Mouse (Mus musculus) adrenal gland, postnatal 36 days (tissue): ENCODE data around the gene Wdr45b. TPM values are rescaled to one million over a fixed set of nuclear protein-coding genes. Genes with fewer than 3 reads are reported as not detected.
A peak's percentile ranks its signal among the peaks of the same experiment; 100 is the strongest.
"Not testable (repeated sequence)": the region's sequence is repeated elsewhere in the genome, so short reads cannot be mapped to it uniquely, and the experiment has no call there.

Source experiments
- DNase-seq, 2 experiments: peaks; one replicate each; pipeline ENCODE4 v3.0.0; 2021; ENCODE audit warnings: mixed read lengths in 1 of 2
- microRNA-seq: library from miRNA; unstranded; fragments of <30 nt; microRNA quantifications from one replicate; pipeline ENCODE4 v1.2.0, GENCODE M21; 2021
- total RNA-seq, 2 experiments: library from RNA; stranded (reverse); gene quantifications; 2 replicates each; pipeline ENCODE4 v1.2.3; 2021

The Wdr45b gene
- total RNA-seq, 2 experiments from 2014 or later: 56.7 to 67.2 TPM

DNA sequence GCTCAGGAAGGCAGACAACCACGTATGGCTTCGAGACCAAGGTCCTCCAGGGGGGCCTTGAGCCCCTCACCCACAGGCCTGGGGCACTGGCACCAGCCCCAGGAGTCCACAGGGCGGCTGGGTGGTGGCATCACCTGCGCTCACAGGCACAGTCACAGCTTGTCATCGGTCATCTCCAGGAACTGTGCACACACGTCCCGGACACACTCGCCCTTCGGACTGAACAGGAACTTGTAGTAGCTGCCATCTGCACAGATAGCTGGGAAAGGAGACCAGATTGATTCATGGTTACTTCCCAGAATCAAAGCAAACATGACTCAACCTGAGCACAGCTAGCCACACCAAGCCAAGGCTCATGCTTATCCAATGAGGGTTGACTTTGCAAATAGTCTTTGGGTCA lies 26.0 kb downstream of the Wdr45b start:
- DNase-seq: peak; percentile 8 to 13

DNA sequence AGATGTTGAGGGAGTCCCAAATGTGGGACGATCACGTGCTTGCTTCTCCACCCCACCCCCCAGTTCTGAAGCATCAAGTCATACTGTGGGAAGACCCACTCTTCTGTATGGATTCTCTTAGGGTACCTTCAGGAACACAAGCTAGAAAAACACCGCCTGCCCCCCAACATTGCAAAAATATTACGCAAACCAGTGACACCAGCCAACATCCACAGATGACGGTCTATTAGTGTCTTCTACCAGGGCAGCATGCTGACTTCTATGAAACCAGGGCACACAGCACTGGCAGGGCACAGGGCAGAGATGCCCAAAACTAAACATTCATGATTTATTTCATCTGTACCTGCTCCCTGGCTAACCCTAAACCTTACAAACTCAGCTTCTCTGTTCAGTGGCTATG lies 27.6 kb downstream of the Wdr45b start:
- DNase-seq: no peak

DNA sequence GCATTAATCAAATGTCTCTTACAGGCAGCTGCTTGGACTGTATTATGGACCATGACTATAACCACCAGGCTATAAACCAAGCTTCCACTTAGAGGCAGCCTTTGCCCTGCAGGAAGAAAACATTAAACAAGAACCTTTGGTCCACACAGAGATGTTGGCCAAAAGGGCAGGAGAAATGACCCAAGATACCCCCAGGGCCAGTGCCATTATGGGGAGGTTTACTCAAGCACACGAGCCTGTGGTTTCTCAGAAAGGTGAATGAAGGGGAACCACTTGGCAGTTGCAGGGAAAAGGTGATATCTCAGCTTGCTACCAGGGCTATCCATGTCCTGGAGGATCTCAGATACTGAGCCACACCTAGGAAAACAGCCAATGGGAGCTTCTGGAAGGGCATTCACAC lies 28.2 kb downstream of the Wdr45b start:
- DNase-seq: no peak

DNA sequence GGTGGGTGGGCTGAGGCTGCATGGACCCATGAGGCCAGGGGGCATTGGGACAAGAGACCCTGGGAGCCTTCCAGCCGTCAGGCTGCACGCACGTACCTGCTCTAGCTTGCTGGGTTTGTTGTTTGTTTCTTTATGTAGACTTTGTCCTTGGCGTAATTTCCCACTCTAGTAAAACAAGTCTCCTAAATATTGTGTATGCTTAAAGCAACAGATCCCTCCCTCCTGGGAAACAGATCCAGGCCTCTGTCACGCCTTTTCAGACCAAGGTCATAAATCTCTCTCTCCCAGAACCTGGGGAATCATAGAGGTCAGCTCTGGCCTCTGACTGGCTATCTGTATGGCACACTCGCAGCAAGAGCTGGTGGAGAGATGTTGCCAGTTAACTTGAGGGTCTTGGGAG lies 46.5 kb downstream of the Wdr45b start:
- not testable (repeated sequence) for DNase-seq

DNA sequence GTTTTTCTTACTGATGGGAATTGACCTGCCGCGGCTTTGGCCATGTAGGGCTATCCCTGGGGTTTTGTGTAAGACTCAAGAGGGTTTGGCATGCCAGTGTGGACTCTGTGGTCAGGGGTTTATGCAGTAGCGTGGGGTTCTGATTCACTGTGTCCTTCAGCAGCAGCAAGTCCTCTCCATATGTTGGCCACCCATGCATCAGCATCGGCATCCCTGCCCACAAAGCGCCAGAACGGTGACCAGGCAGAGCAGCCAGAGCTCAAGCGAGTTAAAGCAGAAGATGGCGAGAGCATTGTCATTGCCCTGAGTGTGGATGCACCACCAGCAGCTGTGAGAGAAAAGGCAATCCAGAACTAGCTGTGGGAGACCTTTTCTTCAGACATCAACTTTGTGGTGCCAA lies 47.6 kb downstream of the Wdr45b start:
- no peak for DNase-seq

DNA sequence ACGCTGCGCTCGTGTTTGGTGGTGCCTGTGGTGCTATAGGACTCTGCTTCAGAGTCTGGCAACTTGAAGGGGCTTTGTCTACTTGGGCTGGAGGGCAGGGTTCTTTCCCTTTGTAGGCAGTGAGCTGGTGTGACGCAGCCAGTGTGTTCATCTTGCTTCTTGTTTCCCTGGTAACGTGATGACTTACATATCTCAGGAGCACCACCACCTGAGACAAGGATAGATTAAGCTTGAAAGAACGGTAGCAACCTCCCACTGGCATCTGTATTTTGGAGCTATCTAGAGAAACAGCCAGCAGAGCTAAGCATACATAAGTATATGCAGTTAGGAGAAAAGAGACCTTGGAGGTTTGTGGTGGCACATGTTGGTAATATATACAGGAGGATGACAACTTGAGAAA lies 48.9 kb downstream of the Wdr45b start:
- DNase-seq: no peak

GRCm38 (mm10) chr11:121300265-121300664 lies 54.0 kb downstream of the Wdr45b start:
- DNase-seq: no peak

DNA sequence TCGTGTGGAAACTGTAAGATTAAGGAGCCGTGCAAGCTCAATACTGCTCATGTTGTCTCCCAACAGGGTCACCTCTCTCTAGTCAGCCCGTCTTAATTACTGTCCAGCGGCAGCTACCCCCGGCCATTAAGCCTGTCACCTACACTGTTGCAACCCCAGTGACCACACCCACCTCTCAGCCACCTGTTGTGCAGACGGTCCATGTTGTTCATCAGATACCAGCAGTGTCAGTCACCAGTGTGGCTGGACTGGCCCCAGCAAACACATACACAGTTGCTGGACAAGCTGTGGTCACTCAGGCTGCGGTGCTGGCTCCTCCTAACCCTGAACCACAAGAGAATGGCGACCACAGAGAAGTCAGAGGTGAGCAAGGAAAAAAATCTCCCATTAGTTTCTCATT lies 55.8 kb downstream of the Wdr45b start:
- no peak for DNase-seq

DNA sequence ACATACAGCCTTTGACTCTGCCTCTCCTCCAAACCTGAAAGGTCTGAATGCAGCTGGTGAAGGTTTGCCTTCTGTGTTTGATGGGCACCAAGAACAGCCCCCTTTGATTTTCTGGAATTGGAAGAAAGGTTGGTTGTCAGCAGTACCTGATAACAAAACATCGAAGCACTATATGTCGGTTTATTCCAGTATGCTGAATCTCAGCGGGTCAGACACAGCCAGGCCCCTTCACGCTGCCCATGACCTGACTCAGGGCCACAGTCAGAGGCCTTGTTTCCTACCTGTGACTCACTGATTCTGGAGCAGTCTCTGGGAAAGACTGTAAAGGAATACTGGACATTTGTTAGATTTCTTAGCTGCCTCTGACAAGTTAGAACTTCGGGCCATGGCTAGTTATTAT lies 59.5 kb downstream of the Wdr45b start:
- peak; percentile 60 to 75 for DNase-seq

DNA sequence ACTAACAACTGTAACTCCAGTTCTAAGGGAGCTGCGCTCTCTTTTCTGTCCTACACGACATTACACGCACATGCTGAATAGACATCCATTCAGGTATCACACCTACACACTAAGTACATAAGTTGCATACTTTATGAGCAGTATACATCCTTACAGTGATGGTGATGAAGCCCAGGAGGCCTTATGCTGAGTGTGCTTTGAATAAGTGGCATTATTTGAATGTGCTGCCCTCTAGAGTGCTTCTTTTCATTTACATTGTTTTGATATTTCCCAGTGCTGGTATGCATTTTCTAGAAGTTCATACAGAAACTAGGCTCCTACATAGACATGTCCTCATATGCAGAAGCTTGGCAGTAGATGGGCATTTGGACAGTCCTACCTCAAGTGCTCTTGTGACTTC lies 64.4 kb downstream of the Wdr45b start:
- no peak for DNase-seq

- no peak for DNase-seq
Observed at GRCm38 (mm10) chr11:121282911-121283310, 71.3 kb downstream of the Wdr45b start.

DNA sequence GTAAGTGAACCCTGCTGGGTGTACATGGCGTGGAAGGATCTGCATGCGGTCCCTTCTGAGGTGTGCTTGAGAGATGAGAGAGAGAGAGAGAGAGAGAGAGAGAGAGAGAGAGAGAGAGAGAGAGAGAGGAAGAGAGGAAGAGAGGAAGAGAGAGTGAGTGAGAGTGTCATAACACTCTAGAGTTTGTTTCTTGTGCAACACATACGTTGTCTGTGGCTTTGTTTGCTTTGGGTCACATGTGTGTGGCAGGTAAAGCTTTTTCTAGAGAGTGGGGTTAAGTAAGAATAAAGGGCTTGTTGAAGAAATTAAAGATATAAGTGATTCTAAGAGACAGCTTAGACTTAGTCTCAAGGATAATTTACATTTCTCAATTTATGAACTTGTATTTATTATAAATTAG lies 76.2 kb downstream of the Wdr45b start:
- no peak for DNase-seq

- no peak for DNase-seq
Observed at GRCm38 (mm10) chr11:121277516-121277915, 76.7 kb downstream of the Wdr45b start.

Small RNA genes lying within 50 kb of the gene (microRNA-seq; reads per million reads assigned to microRNA genes)
- gene Mir7236: 1.2 reads per million

Other genes starting within 250 kb of the Wdr45b start
- not detected for gene Tex19.2, start 235.8 kb downstream of the Wdr45b start, total RNA-seq
- gene Tex19.1, start 208.3 kb downstream of the Wdr45b start, total RNA-seq: not detected
- gene Uts2r, start 194.2 kb downstream of the Wdr45b start, total RNA-seq: not detected
- gene Hexdc, start 150.0 kb downstream of the Wdr45b start, total RNA-seq: 10 to 100 TPM in 1 of 2 experiments, 1 to 10 TPM in 1; 9.1 to 11.5 TPM
- 10 to 100 TPM; 22.6 to 30.5 TPM for gene Ogfod3, start 149.7 kb downstream of the Wdr45b start, total RNA-seq
- gene Cybc1, start 125.1 kb downstream of the Wdr45b start, total RNA-seq: 10 to 100 TPM; 20.6 to 21.0 TPM
- 10 to 100 TPM; 18.7 to 27.3 TPM for gene Narf, start 117.2 kb downstream of the Wdr45b start, total RNA-seq
- 10 to 100 TPM; 35.0 to 45.5 TPM for gene Foxk2, start 94.5 kb downstream of the Wdr45b start, total RNA-seq
- 1 to 10 TPM; 5.6 to 6.7 TPM for gene Rab40b, start 33.8 kb upstream of the Wdr45b start, total RNA-seq
- gene Fn3krp, start 67.0 kb upstream of the Wdr45b start, total RNA-seq: 10 to 100 TPM; 15.1 to 17.8 TPM
- 1 to 10 TPM; 4.4 to 6.9 TPM for gene Fn3k, start 80.5 kb upstream of the Wdr45b start, total RNA-seq
- gene Tbcd, start 97.5 kb upstream of the Wdr45b start, total RNA-seq: 10 to 100 TPM; 31.5 to 39.4 TPM
- under 1 TPM in 1 of 2 experiments, not detected in 1; 0.40 TPM for gene Zfp750, start 164.9 kb upstream of the Wdr45b start, total RNA-seq